Mouse (Mus musculus) CH12.LX (cell line): ENCODE results near the gene Abr. TPM values are rescaled to one million over a fixed set of nuclear protein-coding genes. Genes with fewer than 3 reads are reported as not detected.

Source experiments
- DNase-seq: peaks from one replicate; pipeline ENCODE4 v3.0.0-alpha.2; 2013; ENCODE audit errors: extremely low read depth
- H3K27ac ChIP-seq: 2 replicates; pipeline ENCODE4 v1.5.1; 2012; ENCODE audit warnings: low read depth, mild to moderate bottlenecking, control low read depth, moderate library complexity; ENCODE audit not compliant: insufficient read depth
- H3K27me3 ChIP-seq: replicated peaks from 2 replicates; pipeline ENCODE3; 2012; ENCODE audit warnings: inconsistent platforms
- H3K36me3 ChIP-seq, 2 experiments: replicated peaks in 1 of 2; 2 replicates each; pipeline versions ENCODE3 to v1.6.1; 2012; ENCODE audit warnings: inconsistent platforms in 1 of 2, low read length in 1 of 2, mild to moderate bottlenecking in 1 of 2, mixed read lengths in 1 of 2, moderate library complexity in 1 of 2; ENCODE audit not compliant: control insufficient read depth in 1 of 2, insufficient read depth in 1 of 2
- H3K4me1 ChIP-seq, 2 experiments: 2 replicates each; pipeline ENCODE4 v1.6.1; 2012; ENCODE audit warnings: inconsistent platforms in 1 of 2, moderate library complexity in 1 of 2; ENCODE audit not compliant: insufficient read depth in 2 of 2, control insufficient read depth in 1 of 2
- H3K4me2 ChIP-seq: 2 replicates; pipeline ENCODE4 v1.6.1; 2012; ENCODE audit warnings: low read depth, mild to moderate bottlenecking, control low read depth; ENCODE audit not compliant: poor library complexity, insufficient read depth, severe bottlenecking
- H3K4me3 ChIP-seq, 3 experiments: fragments of 150-350 bp in 1 of 3; sonication (generic) in 1 of 3; replicated peaks in 1 of 3; 2 replicates each; pipeline versions ENCODE3 to v1.5.1; 2011 to 2012; ENCODE audit warnings: low read depth in 2 of 3, low read length in 2 of 3, mild to moderate bottlenecking in 2 of 3, moderate library complexity in 2 of 3, control low read depth in 1 of 3, improper control_type of control experiment in 1 of 3, inconsistent platforms in 1 of 3, mixed read lengths in 1 of 3; ENCODE audit not compliant: poor library complexity in 1 of 3
- H3K79me2 ChIP-seq: replicated peaks from 2 replicates; pipeline ENCODE4 v1.6.1; 2012; ENCODE audit warnings: mild to moderate bottlenecking, moderate library complexity; ENCODE audit not compliant: control insufficient read depth, poor library complexity, insufficient read depth, severe bottlenecking; ENCODE audit errors: extremely low read depth
- H3K9ac ChIP-seq: 2 replicates; pipeline ENCODE4 v1.6.1; 2012; ENCODE audit warnings: low read depth, mild to moderate bottlenecking, control low read depth, moderate library complexity; ENCODE audit not compliant: insufficient read depth
- H3K9me3 ChIP-seq: replicated peaks from 2 replicates; pipeline ENCODE3; 2012; ENCODE audit warnings: low read length, inconsistent platforms, mixed read lengths
- CHD1 ChIP-seq: IDR thresholded peaks from 2 replicates; pipeline ENCODE4 v1.6.1; 2012; ENCODE audit warnings: low read depth, low read length, improper control_type of control experiment, inconsistent platforms
- CTCF ChIP-seq, 2 experiments: IDR thresholded peaks in 1 of 2; conservative IDR thresholded peaks in 1 of 2; 2 replicates each; pipeline ENCODE4 v1.5.1; 2011 to 2012; ENCODE audit warnings: low read depth in 2 of 2, low read length in 2 of 2, improper control_type of control experiment in 1 of 2, inconsistent platforms in 1 of 2, mild to moderate bottlenecking in 1 of 2, moderate library complexity in 1 of 2
- HCFC1 ChIP-seq: IDR thresholded peaks from 2 replicates; pipeline ENCODE4 v1.6.1; 2012; ENCODE audit warnings: low read depth, mild to moderate bottlenecking, inconsistent platforms, low read length, improper control_type of control experiment
- IRF4 ChIP-seq: IDR thresholded peaks from 2 replicates; pipeline ENCODE4 v1.6.1; 2014; ENCODE audit warnings: low read depth, mild to moderate bottlenecking, inconsistent platforms, low read length, improper control_type of control experiment
- JUN ChIP-seq: IDR thresholded peaks from 2 replicates; pipeline ENCODE4 v1.6.1; 2011; ENCODE audit warnings: low read depth, mild to moderate bottlenecking, low read length, improper control_type of control experiment, moderate library complexity; ENCODE audit not compliant: insufficient read depth
- KAT2A ChIP-seq: IDR thresholded peaks from 2 replicates; pipeline ENCODE4 v1.6.1; 2012; ENCODE audit warnings: low read length, improper control_type of control experiment, inconsistent platforms; ENCODE audit not compliant: insufficient replicate concordance
- MAX ChIP-seq: IDR thresholded peaks from 2 replicates; pipeline ENCODE4 v1.6.1; 2011; ENCODE audit warnings: low read length, improper control_type of control experiment
- NELFE ChIP-seq: IDR thresholded peaks from 2 replicates; pipeline ENCODE4 v1.6.1; 2011; ENCODE audit warnings: low read depth, low read length, improper control_type of control experiment
- NRF1 ChIP-seq: IDR thresholded peaks from 2 replicates; pipeline ENCODE4 v1.6.1; 2014; ENCODE audit warnings: low read depth, mild to moderate bottlenecking, inconsistent platforms, low read length, improper control_type of control experiment, moderate library complexity
- POLR2A ChIP-seq: IDR thresholded peaks from 2 replicates; pipeline ENCODE4 v1.6.1; 2011; ENCODE audit warnings: low read depth, mild to moderate bottlenecking, improper control_type of control experiment, low read length
- RAD21 ChIP-seq: IDR thresholded peaks from 2 replicates; pipeline ENCODE4 v1.6.1; 2011; ENCODE audit warnings: low read depth, mild to moderate bottlenecking, low read length, improper control_type of control experiment, moderate library complexity
- RCOR1 ChIP-seq: conservative IDR thresholded peaks from 2 replicates; pipeline ENCODE4 v1.6.1; 2012; ENCODE audit warnings: low read depth, mild to moderate bottlenecking, inconsistent platforms, low read length, improper control_type of control experiment
- SIN3A ChIP-seq: IDR thresholded peaks from 2 replicates; pipeline ENCODE4 v1.6.1; 2012; ENCODE audit warnings: low read length, improper control_type of control experiment, inconsistent platforms
- SMC3 ChIP-seq: IDR thresholded peaks from 2 replicates; pipeline ENCODE4 v1.6.1; 2011; ENCODE audit warnings: low read depth, low read length, improper control_type of control experiment
- TCF12 ChIP-seq: IDR thresholded peaks from 2 replicates; pipeline ENCODE4 v1.6.1; 2014; ENCODE audit warnings: low read depth, mild to moderate bottlenecking, inconsistent platforms, low read length, improper control_type of control experiment
- UBTF ChIP-seq: IDR thresholded peaks from 2 replicates; pipeline ENCODE4 v1.6.1; 2012; ENCODE audit warnings: low read depth, mild to moderate bottlenecking, inconsistent platforms, low read length, improper control_type of control experiment, moderate library complexity
- USF2 ChIP-seq: conservative IDR thresholded peaks from 2 replicates; pipeline ENCODE4 v1.6.1; 2011; ENCODE audit warnings: low read depth, low read length, improper control_type of control experiment
- ZKSCAN1 ChIP-seq: IDR thresholded peaks from 2 replicates; pipeline ENCODE4 v1.6.1; 2012; ENCODE audit warnings: low read depth, inconsistent platforms, low read length, improper control_type of control experiment, borderline replicate concordance
- ZMIZ1 ChIP-seq: IDR thresholded peaks from 2 replicates; pipeline ENCODE4 v1.6.1; 2012; ENCODE audit warnings: low read depth, mild to moderate bottlenecking, inconsistent platforms, low read length, improper control_type of control experiment
- dilution Hi-C: fragments of 300-500 bp; cut with MboI; formaldehyde crosslinking; loops from 2 replicates; pipeline ENCODE4 v1.14.3; 2020; ENCODE audit warnings: low sequenced_read_pairs; ENCODE audit not compliant: extremely low pct_unique_long_range_greater_than_20kb, extremely low pct_ligation_motif_present
- in situ Hi-C: fragments of 300-500 bp; cut with MboI; formaldehyde crosslinking; loops from 3 replicates; pipeline ENCODE4 v1.14.3; 2019; ENCODE audit warnings: low sequenced_read_pairs, low pct_ligation_motif_present, low pct_unique_long_range_greater_than_20kb, mixed read lengths
- polyA plus RNA-seq: library from polyadenylated mRNA; unstranded; fragments of >175 nt; gene quantifications from 2 replicates; pipeline ENCODE4 v1.2.1, GENCODE M21; 2012; ENCODE audit warnings: low read depth; ENCODE audit not compliant: insufficient read length
- total RNA-seq, 2 experiments: library from RNA; depleted of rRNA; stranded (reverse); fragments of 300-350 nt in 1 of 2; fragments of >200 nt in 1 of 2; gene quantifications; 2 replicates each; pipeline ENCODE4 v1.2.3; 2012 to 2014

Gene Abr
- total and polyA plus RNA-seq, 3 experiments = 21.0 to 49.5 (median 37.4) TPM

DNA sequence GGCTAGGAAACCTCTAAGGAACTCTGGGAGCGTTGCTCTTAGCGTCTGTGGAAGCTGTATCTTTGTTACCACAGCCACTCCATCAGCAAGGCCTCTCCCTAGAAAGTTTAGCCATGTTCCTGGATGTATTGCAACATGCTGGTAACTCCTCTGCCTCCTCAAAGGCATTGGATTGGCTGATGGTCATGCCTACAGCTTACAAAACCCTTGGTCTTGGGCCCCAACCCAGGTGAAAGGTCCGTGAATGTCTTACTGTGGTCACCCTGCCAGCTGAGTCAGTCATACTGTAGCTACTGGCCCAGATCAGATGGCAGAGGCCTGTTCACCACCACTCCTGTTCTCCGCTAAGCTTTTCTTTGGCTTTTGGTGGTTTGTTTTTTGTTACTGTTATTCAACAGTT lies 207.1 kb downstream of the Abr start:
- no peaks in the 10 kb centered on the region for H3K9me3 ChIP-seq
- H3K4me1 ChIP-seq = peaks cover 0 to 3% of the 10 kb centered on the region in 2 experiments; a peak in 1 of 4 replicates
- no peak for DNase-seq
- in situ Hi-C loops (no loop called here), dilution Hi-C loops (no loop called here)
- H3K36me3 ChIP-seq = peaks cover 79 to 91% of the 10 kb centered on the region in 2 experiments
- no peak for TF ChIP-seq NELFE
- TF ChIP-seq POLR2A = peak; percentile 35; the same call in 1 of the 2 replicates
- 0 out of 2 replicates have a peak, but pooled peaks cover 2% of the 10 kb centered on the region for H3K79me2 ChIP-seq
- no peak overlapping the region for H3K9ac ChIP-seq
- no peak overlapping the region for H3K27ac ChIP-seq
- H3K4me3 ChIP-seq = no peak overlapping the region
- H3K4me2 ChIP-seq = no peak overlapping the region
- no peaks in the 10 kb centered on the region for H3K27me3 ChIP-seq

DNA sequence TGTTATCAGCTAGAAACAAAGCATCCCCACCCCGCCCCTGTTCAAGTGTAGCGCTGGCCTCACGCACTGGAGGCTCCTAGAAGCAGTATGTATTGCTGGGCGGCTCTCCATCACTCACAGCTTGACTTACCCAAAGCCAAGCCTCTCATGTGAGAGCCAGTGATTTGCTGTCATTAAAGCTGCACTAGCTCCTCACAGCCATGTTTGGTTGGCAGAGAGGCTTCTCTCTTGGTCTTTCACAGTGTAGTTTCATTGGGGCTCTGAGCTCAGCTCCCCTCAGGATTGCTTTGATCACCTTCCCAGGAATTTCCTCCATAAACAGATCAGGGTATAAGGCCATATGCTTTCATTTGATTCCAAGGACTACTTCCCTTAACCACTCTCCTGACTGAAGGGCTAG lies 208.9 kb downstream of the Abr start:
- dilution Hi-C loops = no loop called here
- Histone ChIP-seq H3K27me3 (no peaks in the 10 kb centered on the region), H3K79me2 (0 out of 2 replicates have a peak, but pooled peaks cover 13% of the 10 kb centered on the region), H3K27ac (no peak overlapping the region), H3K36me3 (peaks cover 63 to 89% of the 10 kb centered on the region in 2 experiments), H3K4me2 (no peak overlapping the region), H3K4me3 (no peak overlapping the region), H3K9me3 (no peaks in the 10 kb centered on the region), H3K4me1 (peaks cover 0 to 19% of the 10 kb centered on the region in 2 experiments; a peak in 2 of 4 replicates), H3K9ac (no peak overlapping the region)
- DNase-seq = no peak
- TF ChIP-seq MAX (no peak), TCF12 (no peak), IRF4 (no peak), JUN (no peak), HCFC1 (no peak), SMC3 (no peak), NRF1 (no peak), ZMIZ1 (no peak), USF2 (no peak), RAD21 (no peak), POLR2A (no peak), CTCF (conservative IDR thresholded peaks at IDR 0.05 in 1 of 2, IDR thresholded peaks at IDR 0.05 in 1 of 2; ENCODE audit: low read depth in 2 of 2, low read length in 2 of 2) (no peak), RCOR1 (no peak), ZKSCAN1 (no peak), SIN3A (no peak), KAT2A (no peak), CHD1 (no peak), UBTF (no peak)
- in situ Hi-C loops = no loop called here
